Mouse (Mus musculus) liver, adult 2 months (tissue): ENCODE measurements at regions not wholly inside any gene's neighbourhood (a gene's known extent, or its start where the extent isn't known, plus 50 kb on each side); places are given as distances from the start of the nearest gene placed in this dataset.

Source experiments
- CTCF ChIP-seq: fragments of 200-500 bp; IDR thresholded peaks from 2 replicates; pipeline ENCODE4 v1.5.1; 2011; ENCODE audit warnings: low read depth, low read length, control low read depth
- POLR2A ChIP-seq: fragments of 200-500 bp; IDR thresholded peaks from 2 replicates; pipeline ENCODE4 v1.6.1; 2011; ENCODE audit warnings: low read length, control low read depth; ENCODE audit not compliant: insufficient read depth; ENCODE audit errors: extremely low read depth

DNA sequence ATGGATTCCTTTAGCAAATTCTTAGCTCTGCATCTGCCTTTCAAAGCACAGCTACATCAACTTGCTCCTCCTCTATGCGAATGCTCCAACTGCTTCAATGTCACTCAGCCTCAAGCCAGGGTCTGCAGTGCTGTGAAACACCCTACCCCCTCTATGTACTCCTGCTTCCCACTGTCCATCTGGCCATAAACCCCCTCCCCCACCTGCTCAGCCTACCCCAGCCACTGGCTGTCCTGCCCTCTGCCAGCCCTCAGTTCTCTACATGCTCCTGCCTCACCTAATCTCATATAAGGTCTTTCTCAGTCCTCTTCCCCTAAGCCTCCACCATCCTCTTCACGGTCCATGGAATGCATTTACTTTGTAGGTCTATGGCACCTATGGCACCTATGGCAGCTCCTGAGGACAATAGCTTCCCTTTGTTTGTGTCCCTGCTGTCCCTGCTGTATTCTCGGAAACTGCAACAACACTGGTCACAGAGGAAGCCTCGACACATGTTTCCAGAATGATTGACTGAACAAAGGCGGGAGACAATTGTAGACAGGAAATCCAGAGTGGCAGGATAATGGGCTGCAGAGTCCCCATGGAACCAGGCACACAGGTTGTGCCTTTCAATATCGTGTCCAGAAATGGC lies 441.2 kb downstream of the Prdm2 start:
- no peak for TF ChIP-seq CTCF
- no peak for TF ChIP-seq POLR2A
